Mouse (Mus musculus) gastrocnemius, adult 18-20 months (tissue): Measurements from ENCODE around the gene Kcnmb3. TPM values are rescaled to one million over a fixed set of nuclear protein-coding genes. Genes with fewer than 3 reads are reported as not detected.
A peak's percentile ranks its signal among the peaks of the same experiment; 100 is the strongest.

Source experiments
- DNase-seq: peaks from one replicate; pipeline ENCODE4 v3.0.0; 2021; ENCODE audit warnings: low spot score
- total RNA-seq, 2 experiments: library from RNA; stranded (reverse); gene quantifications; 2 replicates each; pipeline ENCODE4 v1.2.3; 2021

Kcnmb3 gene
- total RNA-seq, 2 experiments from 2014 or later, result 0.17 TPM; not detected in 1

- no peak for DNase-seq
These were observed 3.2 kb upstream of the Kcnmb3 start for GRCm38 (mm10) chr3:32495088-32495770.

- no peak for DNase-seq
These were observed 2.5 kb upstream of the Kcnmb3 start for GRCm38 (mm10) chr3:32494387-32495087.

- no peak for DNase-seq
These were observed 1.1 kb downstream of the Kcnmb3 start for GRCm38 (mm10) chr3:32490928-32491315.

GRCm38 (mm10) chr3:32490076-32490927 lies 1.7 kb downstream of the Kcnmb3 start:
- DNase-seq, result no peak

GRCm38 (mm10) chr3:32488172-32488571 lies 3.9 kb downstream of the Kcnmb3 start:
- DNase-seq, result no peak

GRCm38 (mm10) chr3:32486543-32486942 lies 5.5 kb downstream of the Kcnmb3 start:
- DNase-seq, result no peak

GRCm38 (mm10) chr3:32483035-32483434 lies 9.0 kb downstream of the Kcnmb3 start:
- no peak for DNase-seq

- no peak for DNase-seq
These were observed 12.1 kb downstream of the Kcnmb3 start for GRCm38 (mm10) chr3:32479961-32480360.

GRCm38 (mm10) chr3:32473184-32473583 lies 18.8 kb downstream of the Kcnmb3 start:
- no peak for DNase-seq

GRCm38 (mm10) chr3:32472191-32472900 lies 19.7 kb downstream of the Kcnmb3 start:
- DNase-seq, result no peak

GRCm38 (mm10) chr3:32471098-32471497 lies 20.9 kb downstream of the Kcnmb3 start:
- DNase-seq, result peak; percentile 18

- no peak for DNase-seq
These were observed 21.6 kb downstream of the Kcnmb3 start for GRCm38 (mm10) chr3:32470449-32470848.

GRCm38 (mm10) chr3:32468411-32468810 lies 23.6 kb downstream of the Kcnmb3 start:
- DNase-seq, result no peak

GRCm38 (mm10) chr3:32467321-32467720 lies 24.7 kb downstream of the Kcnmb3 start:
- no peak for DNase-seq

- no peak for DNase-seq
These were observed 32.3 kb downstream of the Kcnmb3 start for GRCm38 (mm10) chr3:32459777-32460176.

GRCm38 (mm10) chr3:32454329-32455021 lies 37.6 kb downstream of the Kcnmb3 start:
- peak; percentile 48 for DNase-seq

- no peak for DNase-seq
These were observed 50.3 kb downstream of the Kcnmb3 start for GRCm38 (mm10) chr3:32441710-32442109.

GRCm38 (mm10) chr3:32438716-32439115 lies 53.3 kb downstream of the Kcnmb3 start:
- no peak for DNase-seq

GRCm38 (mm10) chr3:32437820-32438219 lies 54.2 kb downstream of the Kcnmb3 start:
- no peak for DNase-seq

- DNase-seq, result no peak
These were observed 54.7 kb downstream of the Kcnmb3 start for GRCm38 (mm10) chr3:32437297-32437696.

- DNase-seq, result no peak
These were observed 55.9 kb downstream of the Kcnmb3 start for GRCm38 (mm10) chr3:32436101-32436500.
